Mouse (Mus musculus): ENCODE results near the gene Mpzl1.

- TF ChIP-seq CTCF (IDR thresholded peaks at IDR 0.05) (no peak), EP300 (IDR thresholded peaks at IDR 0.05) (no peak)
Measured at GRCm38 (mm10) chr1:165576005-165576404, 58.3 kb downstream of the Mpzl1 start.
